ENCODE assay signal across 13 mouse cellular contexts in the genomic region with DNA sequence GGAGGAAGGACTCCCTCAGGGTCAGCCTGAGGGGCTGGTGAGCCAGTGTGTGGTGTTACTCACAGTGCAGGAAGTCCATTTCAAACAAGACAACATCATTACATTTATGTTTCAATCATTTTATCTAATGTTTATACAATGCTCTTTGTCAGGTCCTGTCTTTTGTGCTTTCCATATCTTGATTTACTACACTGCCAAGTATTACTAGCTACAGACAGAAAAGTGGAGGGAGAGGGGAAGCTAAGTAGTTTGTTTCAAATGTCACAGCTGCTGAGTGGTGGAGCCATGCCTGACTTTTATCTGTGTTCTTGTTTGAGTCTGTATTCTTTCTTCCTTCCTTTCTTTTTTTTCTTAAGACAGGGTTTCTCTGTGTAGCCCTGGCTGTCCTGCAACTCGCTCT.
"Had no signal": no experiment of that assay in that cellular context is flagged by ENCODE, and none has a peak within 500 bp of the region (broad histone marks: within the 10 kb centered on the region; RNA-seq: fewer than 3 reads in every experiment).

No protein-coding gene starts in this region.

- H3K9me3 ChIP-seq: intestine, embryonic 15.5 days; kidney, embryonic 15.5 days; lung, embryonic 15.5 days; stomach, embryonic 15.5 days had no signal

- H3K27ac ChIP-seq: intestine, embryonic 15.5 days; kidney, embryonic 15.5 days; left cerebral cortex, adult 2 months; liver, embryonic 14.5 days; lung, embryonic 15.5 days; stomach, embryonic 15.5 days had no signal

- H3K36me3 ChIP-seq: intestine, embryonic 15.5 days; kidney, embryonic 15.5 days; lung, embryonic 15.5 days; stomach, embryonic 15.5 days had no signal

- H3K9ac ChIP-seq: intestine, embryonic 15.5 days; kidney, embryonic 15.5 days; liver, embryonic 14.5 days; lung, embryonic 15.5 days; stomach, embryonic 15.5 days had no signal

- H3K27me3 ChIP-seq: intestine, embryonic 15.5 days; kidney, embryonic 15.5 days; lung, embryonic 15.5 days; stomach, embryonic 15.5 days had no signal

- DNase-seq: kidney, adult 11 months; kidney, adult 8-10 months; kidney, postnatal 10 days; kidney, postnatal 36 days; layer of hippocampus, postnatal 36 days; midbrain, embryonic 14.5 days had no signal

- H3K4me3 ChIP-seq: intestine, embryonic 15.5 days; kidney, embryonic 15.5 days; left cerebral cortex, adult 2 months; lung, embryonic 15.5 days; stomach, embryonic 15.5 days had no signal

- H3K4me2 ChIP-seq: intestine, embryonic 15.5 days; kidney, embryonic 15.5 days; lung, embryonic 15.5 days; midbrain, embryonic 11.5 days; stomach, embryonic 15.5 days had no signal

- ATAC-seq: intestine, embryonic 15.5 days had no signal
